Mouse (Mus musculus) liver, embryonic 13.5 days (tissue): ENCODE data around the gene Ptges3l. TPM values are rescaled to one million over a fixed set of nuclear protein-coding genes. Genes with fewer than 3 reads are reported as not detected.

ENCODE experiments used
- microRNA-seq: library from miRNA; unstranded; fragments of <30 nt; microRNA quantifications from one replicate; pipeline ENCODE4, GENCODE M21; 2016
- polyA plus RNA-seq: library from polyadenylated mRNA; unstranded; fragments of >200 nt; fragmentation: Nextera tagmentation; extraction: Ambion mirVana; gene quantifications from 2 replicates; pipeline ENCODE4 v1.2.1, GENCODE M21; 2015

Gene Ptges3l
- polyA plus RNA-seq, 1 experiment from 2014 or later = 1.2 TPM

Small RNAs within 50 kb of the gene (microRNA-seq; reads per million reads assigned to microRNA genes)
- gene Mir6929 = not detected

Other genes starting within 250 kb of the Ptges3l start
- not detected in 2 replicates for gene Ccr10, start 249.9 kb downstream of the Ptges3l start, polyA plus RNA-seq
- gene Ezh1, start 198.9 kb downstream of the Ptges3l start, polyA plus RNA-seq = 6.6 and 7.4 TPM in 2 replicates
- gene Ramp2, start 179.3 kb downstream of the Ptges3l start, polyA plus RNA-seq = 23.4 and 25.4 TPM in 2 replicates
- gene Vps25, start 171.6 kb downstream of the Ptges3l start, polyA plus RNA-seq = 98.5 and 99.4 TPM in 2 replicates
- gene Wnk4, start 164.8 kb downstream of the Ptges3l start, polyA plus RNA-seq = 5.5 and 7.9 TPM in 2 replicates
- 0.63 and 0.85 TPM in 2 replicates for gene Cntd1, start 146.3 kb downstream of the Ptges3l start, polyA plus RNA-seq
- 125 TPM in 2 replicates for gene Coa3, start 146.2 kb downstream of the Ptges3l start, polyA plus RNA-seq
- 108 and 112 TPM in 2 replicates for gene Becn1, start 123.0 kb downstream of the Ptges3l start, polyA plus RNA-seq
- gene Psme3, start 109.1 kb downstream of the Ptges3l start, polyA plus RNA-seq = 198 and 239 TPM in 2 replicates
- gene Aoc2, start 100.3 kb downstream of the Ptges3l start, polyA plus RNA-seq = 1.2 and 1.3 TPM in 2 replicates
- gene Aoc3, start 94.7 kb downstream of the Ptges3l start, polyA plus RNA-seq = 0.07 TPM in 1 of 2 replicates, not detected in the other
- not detected in 2 replicates for gene G6pc, start 57.8 kb downstream of the Ptges3l start, polyA plus RNA-seq
- 63.2 and 63.7 TPM in 2 replicates for gene Aarsd1, start 7.7 kb downstream of the Ptges3l start, polyA plus RNA-seq
- 3.7 TPM in 2 replicates for gene Gm27029, start 537 bp downstream of the Ptges3l start, polyA plus RNA-seq
- 6.0 and 6.9 TPM in 2 replicates for gene Rundc1, start 248 bp downstream of the Ptges3l start, polyA plus RNA-seq
- 344 and 360 TPM in 2 replicates for gene Rpl27, start 17.0 kb upstream of the Ptges3l start, polyA plus RNA-seq
- gene Ifi35, start 23.1 kb upstream of the Ptges3l start, polyA plus RNA-seq = 31.4 and 33.0 TPM in 2 replicates
- 3.1 and 3.4 TPM in 2 replicates for gene Rnd2, start 39.7 kb upstream of the Ptges3l start, polyA plus RNA-seq
- 8.8 and 8.9 TPM in 2 replicates for gene Vat1, start 40.9 kb upstream of the Ptges3l start, polyA plus RNA-seq
- gene Brca1, start 126.6 kb upstream of the Ptges3l start, polyA plus RNA-seq = 11.9 and 15.9 TPM in 2 replicates
- gene Nbr1, start 126.8 kb upstream of the Ptges3l start, polyA plus RNA-seq = 32.3 and 43.3 TPM in 2 replicates
- gene Tmem106a, start 156.9 kb upstream of the Ptges3l start, polyA plus RNA-seq = 5.5 and 5.7 TPM in 2 replicates
- not detected in 2 replicates for gene Gm11634, start 173.9 kb upstream of the Ptges3l start, polyA plus RNA-seq
- 8.3 and 8.6 TPM in 2 replicates for gene Rdm1, start 201.9 kb upstream of the Ptges3l start, polyA plus RNA-seq
- 1.1 TPM in 2 replicates for gene Arl4d, start 240.2 kb upstream of the Ptges3l start, polyA plus RNA-seq